Mouse (Mus musculus) heart, postnatal 25 days (tissue): ENCODE results near the gene Myl7. TPM values are rescaled to one million over a fixed set of nuclear protein-coding genes. Genes with fewer than 3 reads are reported as not detected.

ENCODE experiments used
- total RNA-seq, 2 experiments: library from RNA; stranded (reverse); gene quantifications; 2 replicates each; pipeline ENCODE4 v1.2.3; 2021

Myl7 gene
- total RNA-seq, 2 experiments from 2014 or later = 742 to 813 TPM

Other genes starting within 250 kb of the Myl7 start
- gene Mrps24, start 183.1 kb downstream of the Myl7 start, total RNA-seq = 100 to 1,000 TPM; 145 to 152 TPM
- 10 to 100 TPM; 56.7 to 68.6 TPM for gene Urgcp, start 136.4 kb downstream of the Myl7 start, total RNA-seq
- gene Dbnl, start 110.3 kb downstream of the Myl7 start, total RNA-seq = 10 to 100 TPM; 26.1 to 27.2 TPM
- 100 to 1,000 TPM; 914 to 924 TPM for gene Pgam2, start 95.0 kb downstream of the Myl7 start, total RNA-seq
- 1 to 10 TPM; 3.0 to 3.6 TPM for gene Polm, start 60.8 kb downstream of the Myl7 start, total RNA-seq
- gene Aebp1, start 36.8 kb downstream of the Myl7 start, total RNA-seq = 10 to 100 TPM; 18.5 to 23.3 TPM
- gene Pold2, start 20.5 kb downstream of the Myl7 start, total RNA-seq = 10 to 100 TPM; 29.2 to 33.2 TPM
- 1 to 10 TPM; 7.4 to 9.4 TPM for gene Gck, start 51.3 kb upstream of the Myl7 start, total RNA-seq
- 10 to 100 TPM; 60.9 to 64.9 TPM for gene Ykt6, start 56.9 kb upstream of the Myl7 start, total RNA-seq
- 1 to 10 TPM; 6.2 to 6.5 TPM for gene Camk2b, start 167.6 kb upstream of the Myl7 start, total RNA-seq